In the genomic region with DNA sequence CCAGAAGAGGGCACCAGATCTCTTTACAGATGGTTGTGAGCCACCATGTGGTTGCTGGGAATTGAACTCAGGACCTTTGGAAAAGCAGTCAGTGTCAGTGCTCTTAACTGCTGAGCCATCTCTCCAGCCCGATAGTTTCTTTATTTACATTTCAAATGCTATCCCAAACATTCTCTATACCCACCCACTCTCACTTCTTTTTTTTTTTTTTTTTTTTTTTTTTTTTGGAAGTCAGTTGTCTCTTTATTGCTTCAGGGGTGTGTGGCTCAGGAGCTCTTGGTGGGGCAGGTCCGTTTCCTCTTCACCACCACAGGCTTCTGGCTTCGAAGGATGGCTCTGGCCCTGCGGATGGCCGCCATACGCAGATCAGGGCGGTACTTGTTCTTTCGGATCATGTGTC, we compare ENCODE assay signal across 1 mouse cellular context. TPM values are rescaled to one million over a fixed set of nuclear protein-coding genes. Genes with fewer than 3 reads are reported as not detected.
"Had no signal": no experiment of that assay in that cellular context is flagged by ENCODE, and none has a peak within 500 bp of the region (broad histone marks: within the 10 kb centered on the region; RNA-seq: fewer than 3 reads in every experiment).

No protein-coding gene starts in this region.

RNA-seq across cellular contexts. Expression of a gene that starts 8.3 kb away (rescaled TPM):
- polyA plus RNA-seq: small intestine, adult 2 months had no signal
